Mouse (Mus musculus): ENCODE data around the gene Thop1.

- no peak for TF ChIP-seq CTCF (IDR thresholded peaks at IDR 0.05; ENCODE audit: low read depth, low read length)
- TF ChIP-seq POLR2A (IDR thresholded peaks at IDR 0.05; ENCODE audit: borderline replicate concordance, low read depth, low read length), result no peak
Observed at GRCm38 (mm10) chr10:81062710-81063109, 7.1 kb upstream of the Thop1 start.

Data from bone marrow macrophage, adult 2 months (primary cell).